Mouse (Mus musculus) bone marrow macrophage, adult 2 months (primary cell): ENCODE results near the gene Igsf8.

Experiments used
- CTCF ChIP-seq: IDR thresholded peaks from 2 replicates; pipeline ENCODE4 v1.5.1; 2012; ENCODE audit warnings: low read depth, mild to moderate bottlenecking, low read length, moderate library complexity
- POLR2A ChIP-seq: IDR thresholded peaks from 2 replicates; pipeline ENCODE4 v1.6.1; 2012; ENCODE audit warnings: mild to moderate bottlenecking, low read depth, low read length, borderline replicate concordance

DNA sequence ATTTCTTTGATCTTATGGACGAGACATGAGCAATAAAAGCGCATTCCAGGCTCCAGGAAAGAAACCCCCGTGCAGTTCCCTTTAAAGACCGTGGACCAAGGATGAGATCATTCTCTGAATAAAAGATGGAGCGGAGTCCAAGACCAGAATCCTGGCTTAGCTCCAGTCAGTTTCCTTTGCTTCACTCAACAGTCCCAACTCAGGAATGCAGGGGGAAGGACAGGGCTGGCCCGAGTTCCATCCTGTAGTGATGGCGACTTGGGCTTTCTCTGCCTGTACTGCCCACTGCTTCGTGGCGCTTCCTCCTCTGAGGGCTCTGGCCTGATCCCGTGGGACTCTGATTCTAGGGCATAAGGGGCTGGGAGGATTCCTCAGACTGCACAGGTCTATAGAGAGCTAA, 41.0 kb upstream of the Igsf8 start:
- no peak for TF ChIP-seq POLR2A
- TF ChIP-seq CTCF = no peak
